Mouse (Mus musculus): ENCODE data around the gene 1600014C23Rik. TPM values are rescaled to one million over a fixed set of nuclear protein-coding genes. Genes with fewer than 3 reads are reported as not detected.

1600014C23Rik gene
- polyA plus RNA-seq, 1 experiment from 2014 or later: not detected

GRCm38 (mm10) chr17:45760965-45761645, 27.5 kb upstream of the 1600014C23Rik start:
- no peaks in the 10 kb centered on the region for H3K36me3 ChIP-seq (ENCODE audit: inconsistent target)
- no peaks in the 10 kb centered on the region for H3K79me2 ChIP-seq (ENCODE audit: inconsistent target)
- no peak overlapping the region for H3K27ac ChIP-seq
- no peak overlapping the region for H3K4me3 ChIP-seq (ENCODE audit: inconsistent target)
- 92% methylated on average over 10 of the region's 10 CpGs for WGBS (ENCODE audit: missing documents)

GRCm38 (mm10) chr17:45759751-45760150, 26.1 kb upstream of the 1600014C23Rik start:
- 100% methylated on average over 5 of the region's 5 CpGs for whole genome bisulfite sequencing (ENCODE audit: missing documents)
- Histone ChIP-seq H3K79me2 (ENCODE audit: inconsistent target) (no peaks in the 10 kb centered on the region), H3K36me3 (ENCODE audit: inconsistent target) (no peaks in the 10 kb centered on the region), H3K4me3 (ENCODE audit: inconsistent target) (no peak overlapping the region), H3K27ac (peak overlapping the region; percentile 0; the same call in 1 of the 2 replicates)

- WGBS (ENCODE audit: missing documents): 36% methylated on average over 6 of the region's 7 CpGs
- Histone ChIP-seq H3K27ac (peak overlapping the region; percentile 97), H3K36me3 (ENCODE audit: inconsistent target) (no peaks in the 10 kb centered on the region), H3K4me3 (ENCODE audit: inconsistent target) (no peak overlapping the region), H3K79me2 (ENCODE audit: inconsistent target) (no peaks in the 10 kb centered on the region)
These were observed 25.2 kb upstream of the 1600014C23Rik start for GRCm38 (mm10) chr17:45758808-45759207.

- H3K4me3 ChIP-seq (ENCODE audit: inconsistent target): no peak overlapping the region
- peak overlapping the region; percentile 97 for H3K27ac ChIP-seq
- 1% methylated on average over 8 of the region's 8 CpGs for WGBS (ENCODE audit: missing documents)
- H3K79me2 ChIP-seq (ENCODE audit: inconsistent target): no peaks in the 10 kb centered on the region
- no peaks in the 10 kb centered on the region for H3K36me3 ChIP-seq (ENCODE audit: inconsistent target)
These were observed 24.3 kb upstream of the 1600014C23Rik start for GRCm38 (mm10) chr17:45757932-45758331.

GRCm38 (mm10) chr17:45756831-45757230, 23.2 kb upstream of the 1600014C23Rik start:
- Histone ChIP-seq H3K4me3 (ENCODE audit: inconsistent target) (no peak overlapping the region), H3K79me2 (ENCODE audit: inconsistent target) (no peaks in the 10 kb centered on the region), H3K27ac (peak overlapping the region; percentile 97), H3K36me3 (ENCODE audit: inconsistent target) (no peaks in the 10 kb centered on the region)
- 61% methylated on average over 5 of the region's 5 CpGs for WGBS (ENCODE audit: missing documents)

- H3K79me2 ChIP-seq (ENCODE audit: inconsistent target): no peaks in the 10 kb centered on the region
- 69% methylated on average over 8 of the region's 8 CpGs for WGBS (ENCODE audit: missing documents)
These were observed 22.7 kb upstream of the 1600014C23Rik start for GRCm38 (mm10) chr17:45756391-45756790.

GRCm38 (mm10) chr17:45754186-45754862, 20.7 kb upstream of the 1600014C23Rik start:
- Histone ChIP-seq H3K79me2 (ENCODE audit: inconsistent target) (no peaks in the 10 kb centered on the region), H3K36me3 (ENCODE audit: inconsistent target) (no peaks in the 10 kb centered on the region), H3K27ac (peak overlapping the region; percentile 84), H3K4me3 (ENCODE audit: inconsistent target) (no peak overlapping the region)
- 96% methylated on average over 13 of the region's 13 CpGs for WGBS (ENCODE audit: missing documents)

More at GRCm38 (mm10) chr17:45756391-45756790, 22.7 kb upstream of the 1600014C23Rik start:
- H3K36me3 ChIP-seq (ENCODE audit: inconsistent target): no peaks in the 10 kb centered on the region
- H3K27ac ChIP-seq: peak overlapping the region; percentile 97
- H3K4me3 ChIP-seq (ENCODE audit: inconsistent target): no peak overlapping the region

- WGBS (ENCODE audit: missing documents): 0% methylated on average over 11 of the region's 11 CpGs
- H3K27ac ChIP-seq: peak overlapping the region; percentile 84
- no peaks in the 10 kb centered on the region for H3K36me3 ChIP-seq (ENCODE audit: inconsistent target)
- no peaks in the 10 kb centered on the region for H3K79me2 ChIP-seq (ENCODE audit: inconsistent target)
- no peak overlapping the region for H3K4me3 ChIP-seq (ENCODE audit: inconsistent target)
These were observed 19.0 kb upstream of the 1600014C23Rik start for GRCm38 (mm10) chr17:45752678-45753077.

GRCm38 (mm10) chr17:45752053-45752452, 18.4 kb upstream of the 1600014C23Rik start:
- Histone ChIP-seq H3K4me3 (ENCODE audit: inconsistent target) (no peak overlapping the region), H3K27ac (peak overlapping the region; percentile 84), H3K36me3 (ENCODE audit: inconsistent target) (no peaks in the 10 kb centered on the region), H3K79me2 (ENCODE audit: inconsistent target) (no peaks in the 10 kb centered on the region)
- WGBS (ENCODE audit: missing documents): 45% methylated on average over 8 of the region's 8 CpGs

- Histone ChIP-seq H3K4me3 (ENCODE audit: inconsistent target) (no peak overlapping the region), H3K27ac (peak overlapping the region; percentile 84), H3K36me3 (ENCODE audit: inconsistent target) (no peaks in the 10 kb centered on the region), H3K79me2 (ENCODE audit: inconsistent target) (no peaks in the 10 kb centered on the region)
- WGBS (ENCODE audit: missing documents): 83% methylated on average over 1 of the region's 1 CpGs
These were observed 17.7 kb upstream of the 1600014C23Rik start for GRCm38 (mm10) chr17:45751359-45751758.

- H3K36me3 ChIP-seq (ENCODE audit: inconsistent target): no peaks in the 10 kb centered on the region
- no peak overlapping the region for H3K4me3 ChIP-seq (ENCODE audit: inconsistent target)
- 60% methylated on average over 2 of the region's 6 CpGs for WGBS (ENCODE audit: missing documents)
- no peaks in the 10 kb centered on the region for H3K79me2 ChIP-seq (ENCODE audit: inconsistent target)
- H3K27ac ChIP-seq: no peak overlapping the region
These were observed 15.5 kb upstream of the 1600014C23Rik start for GRCm38 (mm10) chr17:45749100-45749499.

GRCm38 (mm10) chr17:45747858-45748785, 14.5 kb upstream of the 1600014C23Rik start:
- no peak overlapping the region for H3K4me3 ChIP-seq (ENCODE audit: inconsistent target)
- no peaks in the 10 kb centered on the region for H3K36me3 ChIP-seq (ENCODE audit: inconsistent target)
- 85% methylated on average over 15 of the region's 16 CpGs for WGBS (ENCODE audit: missing documents)
- no peaks in the 10 kb centered on the region for H3K79me2 ChIP-seq (ENCODE audit: inconsistent target)
- H3K27ac ChIP-seq: no peak overlapping the region

- H3K79me2 ChIP-seq (ENCODE audit: inconsistent target): no peaks in the 10 kb centered on the region
- no peak overlapping the region for H3K27ac ChIP-seq
- WGBS (ENCODE audit: missing documents): 50% methylated on average over 4 of the region's 4 CpGs
These were observed 13.6 kb upstream of the 1600014C23Rik start for GRCm38 (mm10) chr17:45747293-45747692.

GRCm38 (mm10) chr17:45746755-45747154, 13.1 kb upstream of the 1600014C23Rik start:
- no peak overlapping the region for H3K4me3 ChIP-seq (ENCODE audit: inconsistent target)
- WGBS (ENCODE audit: missing documents): 36% methylated on average over 11 of the region's 12 CpGs
- no peaks in the 10 kb centered on the region for H3K79me2 ChIP-seq (ENCODE audit: inconsistent target)
- no peaks in the 10 kb centered on the region for H3K36me3 ChIP-seq (ENCODE audit: inconsistent target)
- H3K27ac ChIP-seq: no peak overlapping the region

More at GRCm38 (mm10) chr17:45747293-45747692, 13.6 kb upstream of the 1600014C23Rik start:
- no peak overlapping the region for H3K4me3 ChIP-seq (ENCODE audit: inconsistent target)
- no peaks in the 10 kb centered on the region for H3K36me3 ChIP-seq (ENCODE audit: inconsistent target)
